Mouse (Mus musculus) intestine, embryonic 16.5 days (tissue): Measurements from ENCODE around the gene Bet1. TPM values are rescaled to one million over a fixed set of nuclear protein-coding genes. Genes with fewer than 3 reads are reported as not detected.
A peak's percentile ranks its signal among the peaks of the same experiment; 100 is the strongest.

Source experiments
- ATAC-seq: fragments of 200-750 bp; cut with Nextera tagmentation; 2 replicates; pipeline ENCODE4 v1.8.0; 2017; ENCODE audit warnings: moderate TSS enrichment, moderate library complexity
- H3K27ac ChIP-seq: fragments of 300-500 bp; sonication (generic); 2 replicates; pipeline ENCODE4 v1.5.1; 2014; ENCODE audit warnings: mild to moderate bottlenecking, low read length
- H3K27me3 ChIP-seq: fragments of 300-500 bp; sonication (generic); replicated peaks from 2 replicates; pipeline ENCODE4 v1.6.1; 2014; ENCODE audit warnings: low read length, control low read depth, mixed read lengths; ENCODE audit not compliant: control insufficient read depth, insufficient read depth
- H3K36me3 ChIP-seq: fragments of 300-500 bp; sonication (generic); 2 replicates; pipeline ENCODE4 v1.6.1; 2014; ENCODE audit warnings: low read length, control low read depth; ENCODE audit not compliant: control insufficient read depth, insufficient read depth
- H3K4me1 ChIP-seq: fragments of 300-500 bp; sonication (generic); 2 replicates; pipeline ENCODE4 v1.6.1; 2014; ENCODE audit warnings: low read length, control low read depth, mixed read lengths; ENCODE audit not compliant: control insufficient read depth, insufficient read depth
- H3K4me2 ChIP-seq: fragments of 300-500 bp; sonication (generic); 2 replicates; pipeline ENCODE4 v1.6.1; 2014; ENCODE audit warnings: low read depth, low read length, control low read depth
- H3K4me3 ChIP-seq: fragments of 300-500 bp; sonication (generic); 2 replicates; pipeline ENCODE4 v1.5.1; 2014; ENCODE audit warnings: mild to moderate bottlenecking, low read length
- H3K9ac ChIP-seq: fragments of 300-500 bp; sonication (generic); 2 replicates; pipeline ENCODE4 v1.6.1; 2014; ENCODE audit warnings: low read depth, low read length
- H3K9me3 ChIP-seq: fragments of 300-500 bp; sonication (generic); 2 replicates; pipeline ENCODE4 v1.6.1; 2016; ENCODE audit warnings: low read length, control low read depth; ENCODE audit not compliant: control insufficient read depth
- WGBS: fragments of 180-500 bp; shearing (Covaris S2); extraction: QIAGEN DNeasy Blood & Tissue Kit; methylation state at CpG from one replicate; pipeline ENCODE4 v1.1.7; 2014; 5-methylcytosine and 5-hydroxymethylcytosine counted together
- polyA plus RNA-seq: library from polyadenylated mRNA; unstranded; fragments of >200 nt; fragmentation: Nextera tagmentation; extraction: Ambion mirVana; gene quantifications from 2 replicates; pipeline ENCODE4 v1.2.1, GENCODE M21; 2015

Gene Bet1
- polyA plus RNA-seq, result 70.6 and 82.2 TPM in 2 replicates

DNA sequence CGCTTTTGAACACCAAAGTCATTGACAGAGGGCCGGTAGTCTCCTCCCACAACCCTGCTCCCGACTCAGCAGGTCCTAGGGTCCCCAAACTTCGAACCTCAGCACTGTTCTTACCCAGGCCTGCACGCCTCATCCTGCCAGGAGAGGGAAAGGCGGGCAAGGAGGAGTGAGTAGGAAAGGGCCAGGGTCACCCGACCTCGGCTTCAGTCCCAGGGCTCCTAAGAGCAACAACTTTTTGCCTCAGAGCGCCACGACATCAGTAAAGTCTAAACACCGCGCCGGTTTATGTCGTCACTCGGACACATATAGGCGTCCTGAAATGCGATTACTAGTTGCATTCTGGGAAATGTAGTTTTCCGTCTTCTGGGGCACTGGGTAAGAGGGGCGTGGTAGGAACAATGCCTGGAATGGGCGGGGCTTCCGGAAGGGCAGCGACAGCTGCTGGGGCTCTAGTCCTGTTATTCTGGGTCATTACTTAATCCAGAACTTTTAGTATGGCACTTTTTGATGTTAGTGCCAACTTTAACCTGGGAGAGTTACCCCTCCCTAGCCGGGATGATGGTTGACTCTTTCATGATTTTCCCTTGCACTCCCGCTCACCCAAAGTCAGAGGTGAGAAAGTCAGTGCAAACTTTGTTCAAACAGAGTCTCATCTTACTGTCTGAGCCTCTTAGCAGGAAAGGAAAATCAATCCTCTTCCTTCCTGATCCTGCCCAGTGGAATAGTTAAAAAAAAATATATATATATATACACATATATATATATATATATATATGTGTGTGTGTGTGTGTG lies at the start of gene Bet1:
Bet1 (minus strand) TSS at position 310 of the 792 bp plus-strand sequence.
- no peaks in the 10 kb centered on the region for H3K27me3 ChIP-seq
- H3K36me3 ChIP-seq, result no peaks in the 10 kb centered on the region
- peak within 1 kb of the TSS; percentile 73 for H3K4me3 ChIP-seq
- H3K4me1 ChIP-seq, result peaks cover 3% of the 10 kb centered on the region; the same call in 1 of the 2 replicates
- H3K9ac ChIP-seq, result peak within 1 kb of the TSS; percentile 80
- WGBS, result under 1% methylated on average over 24 of the region's 24 CpGs
- peak; percentile 99 for ATAC-seq
- H3K4me2 ChIP-seq, result peak within 1 kb of the TSS; percentile 57
- no peaks in the 10 kb centered on the region for H3K9me3 ChIP-seq
- peak within 1 kb of the TSS; percentile 57 for H3K27ac ChIP-seq

DNA sequence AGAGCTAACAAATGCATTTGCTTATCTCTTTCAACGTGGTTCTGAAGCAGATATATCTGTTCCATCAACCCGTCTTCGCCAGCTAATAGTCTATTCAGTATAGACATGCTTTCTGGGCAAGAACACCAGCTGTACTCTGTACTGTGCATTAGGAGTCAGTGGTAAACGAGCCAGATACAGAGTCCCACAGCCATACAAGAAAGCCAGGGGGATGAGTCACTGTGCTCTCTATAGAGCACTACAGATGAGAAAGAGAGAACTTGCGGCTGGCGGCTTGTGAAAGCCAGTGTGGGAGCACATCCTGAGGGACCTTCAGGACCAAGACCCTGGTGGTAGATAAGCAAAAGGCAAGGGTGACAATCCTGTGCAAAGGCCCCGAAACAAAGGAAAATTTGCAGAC lies 45.5 kb upstream of the Bet1 start:
- 65% methylated on average over 7 of the region's 7 CpGs for WGBS
- Histone ChIP-seq H3K27ac (no peak overlapping the region), H3K4me1 (no peaks in the 10 kb centered on the region), H3K36me3 (no peaks in the 10 kb centered on the region), H3K27me3 (no peaks in the 10 kb centered on the region), H3K9ac (no peak overlapping the region), H3K9me3 (no peaks in the 10 kb centered on the region), H3K4me3 (no peak overlapping the region), H3K4me2 (no peak overlapping the region)
- ATAC-seq, result no peak

- Histone ChIP-seq H3K4me3 (no peak overlapping the region), H3K27ac (no peak overlapping the region), H3K9me3 (no peaks in the 10 kb centered on the region), H3K27me3 (no peaks in the 10 kb centered on the region), H3K4me2 (no peak overlapping the region), H3K4me1 (no peaks in the 10 kb centered on the region), H3K36me3 (no peaks in the 10 kb centered on the region), H3K9ac (no peak overlapping the region)
- WGBS, result 64% methylated on average over 2 of the region's 2 CpGs
- no peak for ATAC-seq
These were observed 44.4 kb upstream of the Bet1 start for GRCm38 (mm10) chr6:4131149-4131548.

- no peak for ATAC-seq
- H3K9me3 ChIP-seq, result no peaks in the 10 kb centered on the region
These were observed 31.8 kb upstream of the Bet1 start for GRCm38 (mm10) chr6:4118611-4119010.

GRCm38 (mm10) chr6:4090423-4090822 lies 3.7 kb upstream of the Bet1 start:
- Histone ChIP-seq H3K27me3 (no peaks in the 10 kb centered on the region), H3K27ac (no peak overlapping the region), H3K9ac (no peak overlapping the region), H3K4me2 (no peak overlapping the region), H3K4me1 (no peaks in the 10 kb centered on the region), H3K9me3 (no peaks in the 10 kb centered on the region), H3K36me3 (no peaks in the 10 kb centered on the region), H3K4me3 (no peak overlapping the region)
- ATAC-seq, result no peak
- 81% methylated on average over 2 of the region's 2 CpGs for WGBS

More at GRCm38 (mm10) chr6:4118611-4119010, 31.8 kb upstream of the Bet1 start:
- WGBS, result 69% methylated on average over 1 of the region's 1 CpGs
- H3K27ac ChIP-seq, result no peak overlapping the region
- H3K9ac ChIP-seq, result no peak overlapping the region
- no peaks in the 10 kb centered on the region for H3K4me1 ChIP-seq
- no peak overlapping the region for H3K4me2 ChIP-seq
- no peak overlapping the region for H3K4me3 ChIP-seq
- H3K36me3 ChIP-seq, result no peaks in the 10 kb centered on the region
- H3K27me3 ChIP-seq, result no peaks in the 10 kb centered on the region

DNA sequence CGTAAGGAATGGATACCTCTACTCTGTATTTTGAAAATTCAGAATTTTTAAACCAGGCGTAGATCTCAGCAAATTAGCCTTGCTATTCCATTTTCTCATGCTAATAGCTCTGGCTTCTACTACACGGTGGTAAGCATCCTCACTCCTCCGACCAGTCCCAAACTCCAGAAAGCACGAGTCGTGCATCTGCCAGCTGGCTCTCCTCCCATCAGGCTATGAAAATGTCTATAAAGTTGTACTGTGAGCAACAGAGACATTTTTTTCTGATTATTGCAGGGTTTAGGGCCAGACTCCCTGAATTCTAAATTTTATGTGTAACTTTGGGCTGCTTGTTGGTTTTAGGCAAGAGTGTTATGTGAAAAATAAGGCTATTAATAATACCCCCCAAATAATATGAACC lies 14.5 kb downstream of the Bet1 start:
- Histone ChIP-seq H3K9ac (no peak overlapping the region), H3K36me3 (no peaks in the 10 kb centered on the region), H3K27me3 (no peaks in the 10 kb centered on the region), H3K27ac (no peak overlapping the region), H3K4me2 (no peak overlapping the region), H3K4me1 (no peaks in the 10 kb centered on the region), H3K9me3 (no peaks in the 10 kb centered on the region), H3K4me3 (no peak overlapping the region)
- WGBS, result 72% methylated on average over 6 of the region's 6 CpGs
- no peak for ATAC-seq

DNA sequence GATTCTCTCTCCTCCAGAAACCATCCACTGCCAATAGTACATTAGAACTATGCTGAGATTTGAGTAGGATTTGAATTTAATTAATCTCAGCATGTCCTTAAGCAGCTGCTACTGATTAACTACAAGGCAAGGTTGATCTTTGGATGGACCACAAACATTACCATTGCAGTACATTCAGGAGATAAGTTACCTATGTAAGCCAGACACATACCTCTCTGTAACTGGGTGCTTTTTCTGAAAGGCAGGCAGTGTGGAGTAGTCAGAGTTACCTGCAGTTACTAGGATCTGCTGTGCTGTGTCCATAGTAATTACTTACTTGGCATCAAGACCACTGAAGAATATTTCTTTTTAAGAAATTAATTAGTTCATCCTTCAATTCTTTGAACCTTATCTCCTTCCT lies 17.1 kb downstream of the Bet1 start:
- H3K4me3 ChIP-seq, result no peak overlapping the region
- H3K9ac ChIP-seq, result no peak overlapping the region
- H3K4me2 ChIP-seq, result no peak overlapping the region
- no peak overlapping the region for H3K27ac ChIP-seq
- H3K36me3 ChIP-seq, result no peaks in the 10 kb centered on the region
- ATAC-seq, result no peak
- H3K9me3 ChIP-seq, result no peaks in the 10 kb centered on the region
- H3K27me3 ChIP-seq, result no peaks in the 10 kb centered on the region
- no peaks in the 10 kb centered on the region for H3K4me1 ChIP-seq

DNA sequence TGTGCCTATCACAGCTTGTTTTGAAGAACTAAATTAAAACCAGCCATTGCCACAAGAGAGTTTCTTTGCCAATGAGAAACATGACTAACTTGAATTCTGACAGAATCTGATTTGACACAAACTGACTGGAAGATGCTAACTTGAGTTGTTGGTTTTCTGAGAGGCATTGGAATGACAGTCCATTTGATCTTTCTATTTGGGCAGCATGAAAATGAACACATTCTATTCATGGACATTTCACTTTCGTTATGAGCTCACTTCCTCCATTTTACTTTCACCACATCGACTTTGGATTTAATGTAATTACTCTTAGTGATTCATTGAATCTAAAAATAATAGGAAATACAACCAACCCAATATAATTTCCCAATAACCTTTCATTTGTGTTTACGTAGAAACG lies 32.4 kb downstream of the Bet1 start:
- WGBS, result 87% methylated on average over 4 of the region's 4 CpGs
- Histone ChIP-seq H3K4me3 (no peak overlapping the region), H3K27me3 (no peaks in the 10 kb centered on the region), H3K4me1 (no peaks in the 10 kb centered on the region), H3K36me3 (no peaks in the 10 kb centered on the region), H3K27ac (no peak overlapping the region), H3K9me3 (no peaks in the 10 kb centered on the region), H3K9ac (no peak overlapping the region), H3K4me2 (no peak overlapping the region)
- no peak for ATAC-seq

DNA sequence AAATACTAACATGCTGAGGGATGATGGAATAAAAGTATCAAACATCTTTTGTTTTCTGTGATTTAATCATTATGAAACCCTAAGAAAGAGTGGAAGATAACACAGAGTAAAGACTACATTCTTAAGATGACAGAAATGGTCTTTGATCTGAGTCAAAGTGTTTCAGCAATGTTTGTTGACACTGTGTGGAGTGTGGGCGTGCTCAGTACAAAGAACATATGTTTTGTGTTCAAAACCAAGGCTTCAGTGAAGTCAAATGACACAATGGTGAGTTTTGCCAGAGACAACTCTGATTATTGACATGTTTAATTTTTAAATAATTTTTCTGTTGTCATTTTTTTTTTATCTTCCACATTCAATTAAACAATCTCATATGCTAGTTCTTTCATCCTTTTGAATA lies 33.9 kb downstream of the Bet1 start:
- WGBS, result 45% methylated on average over 1 of the region's 1 CpGs
- H3K4me1 ChIP-seq, result no peaks in the 10 kb centered on the region
- H3K27me3 ChIP-seq, result no peaks in the 10 kb centered on the region
- H3K9me3 ChIP-seq, result no peaks in the 10 kb centered on the region
- no peak overlapping the region for H3K4me2 ChIP-seq
- no peak overlapping the region for H3K4me3 ChIP-seq
- no peaks in the 10 kb centered on the region for H3K36me3 ChIP-seq
- no peak overlapping the region for H3K27ac ChIP-seq
- H3K9ac ChIP-seq, result no peak overlapping the region
- ATAC-seq, result no peak

- ATAC-seq, result no peak
- H3K4me1 ChIP-seq, result no peaks in the 10 kb centered on the region
- H3K27me3 ChIP-seq, result no peaks in the 10 kb centered on the region
- no peaks in the 10 kb centered on the region for H3K9me3 ChIP-seq
- WGBS, result 97% methylated on average over 1 of the region's 1 CpGs
- no peak overlapping the region for H3K9ac ChIP-seq
- no peak overlapping the region for H3K4me3 ChIP-seq
- H3K27ac ChIP-seq, result no peak overlapping the region
- no peaks in the 10 kb centered on the region for H3K36me3 ChIP-seq
- no peak overlapping the region for H3K4me2 ChIP-seq
These were observed 39.6 kb downstream of the Bet1 start for GRCm38 (mm10) chr6:4047200-4047599.
